Mouse (Mus musculus) midbrain, embryonic 14.5 days (tissue): Measurements from ENCODE around the gene Fosl1. TPM values are rescaled to one million over a fixed set of nuclear protein-coding genes. Genes with fewer than 3 reads are reported as not detected.

Experiments
- ATAC-seq: fragments of 200-750 bp; cut with Nextera tagmentation; 2 replicates; pipeline ENCODE4 v1.8.0; 2017; ENCODE audit warnings: moderate number of reproducible peaks, moderate library complexity; ENCODE audit not compliant: low FRiP score, low TSS enrichment
- DNase-seq: peaks from one replicate; pipeline ENCODE4 v3.0.0-alpha.2; 2015
- H3K27ac ChIP-seq: fragments of 300-500 bp; sonication (generic); replicated peaks from 2 replicates; pipeline ENCODE4 v1.5.1; 2014; ENCODE audit warnings: mild to moderate bottlenecking, low read depth, low read length, moderate library complexity
- H3K27me3 ChIP-seq: fragments of 300-500 bp; sonication (generic); 2 replicates; pipeline ENCODE4 v1.6.1; 2014; ENCODE audit warnings: low read length, control low read depth, mixed read lengths; ENCODE audit not compliant: control insufficient read depth, insufficient read depth
- H3K36me3 ChIP-seq: fragments of 300-500 bp; sonication (generic); 2 replicates; pipeline ENCODE4 v1.6.1; 2014; ENCODE audit warnings: low read length, control low read depth; ENCODE audit not compliant: control insufficient read depth, insufficient read depth
- H3K4me1 ChIP-seq: fragments of 300-500 bp; sonication (generic); 2 replicates; pipeline ENCODE4 v1.6.1; 2014; ENCODE audit warnings: mild to moderate bottlenecking, antibody characterized with exemption, low read length, control low read depth; ENCODE audit not compliant: control insufficient read depth, insufficient read depth
- H3K4me2 ChIP-seq: fragments of 300-500 bp; sonication (generic); 2 replicates; pipeline ENCODE4 v1.6.1; 2014; ENCODE audit warnings: mild to moderate bottlenecking, low read length, moderate library complexity
- H3K4me3 ChIP-seq: fragments of 300-500 bp; sonication (generic); replicated peaks from 2 replicates; pipeline ENCODE4 v1.5.1; 2014; ENCODE audit warnings: low read depth, low read length
- H3K9ac ChIP-seq: fragments of 300-500 bp; sonication (generic); replicated peaks from 2 replicates; pipeline ENCODE4 v1.6.1; 2014; ENCODE audit warnings: mild to moderate bottlenecking, low read length, moderate library complexity
- H3K9me3 ChIP-seq: fragments of 300-500 bp; sonication (generic); 2 replicates; pipeline ENCODE4 v1.6.1; 2016; ENCODE audit warnings: low read length, control low read depth, mixed read lengths; ENCODE audit not compliant: control insufficient read depth
- WGBS: fragments of 180-500 bp; shearing (Covaris S2); extraction: QIAGEN DNeasy Blood & Tissue Kit; methylation state at CpG from one replicate; pipeline ENCODE4 v1.1.7; 2014; 5-methylcytosine and 5-hydroxymethylcytosine counted together
- polyA plus RNA-seq: library from polyadenylated mRNA; unstranded; fragments of >200 nt; fragmentation: Nextera tagmentation; extraction: Ambion mirVana; gene quantifications from 2 replicates; pipeline ENCODE4 v1.2.1, GENCODE M21; 2014

Gene Fosl1
- polyA plus RNA-seq, 1 experiment from 2014 or later: not detected

DNA sequence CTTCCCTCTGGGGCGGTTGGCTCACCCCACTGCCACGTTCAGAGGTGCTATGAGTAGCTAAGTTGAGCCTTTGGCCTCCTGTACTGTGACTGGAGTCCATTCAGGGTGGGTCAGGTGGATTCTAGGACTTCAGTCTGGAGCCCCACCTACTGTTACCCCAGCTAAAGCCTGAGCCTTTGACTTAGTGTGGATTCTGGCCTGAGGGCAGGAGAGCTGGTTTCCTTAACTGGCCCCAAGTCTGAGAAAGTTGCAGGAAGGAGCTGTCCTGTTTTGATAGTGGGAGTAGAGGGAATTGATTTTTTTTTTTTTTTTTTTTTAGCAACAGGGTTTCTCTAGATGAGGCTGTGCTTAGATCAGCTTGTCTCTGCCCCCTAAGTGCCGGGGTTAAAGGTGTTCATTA lies 47.0 kb downstream of the Fosl1 start:
- Histone ChIP-seq H3K27ac (no peak overlapping the region), H3K4me1 (peaks cover 9% of the 10 kb centered on the region), H3K36me3 (peaks cover 62% of the 10 kb centered on the region), H3K27me3 (no peaks in the 10 kb centered on the region), H3K9me3 (no peaks in the 10 kb centered on the region), H3K4me3 (no peak overlapping the region), H3K9ac (no peak overlapping the region), H3K4me2 (no peak overlapping the region)
- ATAC-seq: no peak
- DNase-seq: no peak
- 87% methylated on average over 3 of the region's 3 CpGs for WGBS

DNA sequence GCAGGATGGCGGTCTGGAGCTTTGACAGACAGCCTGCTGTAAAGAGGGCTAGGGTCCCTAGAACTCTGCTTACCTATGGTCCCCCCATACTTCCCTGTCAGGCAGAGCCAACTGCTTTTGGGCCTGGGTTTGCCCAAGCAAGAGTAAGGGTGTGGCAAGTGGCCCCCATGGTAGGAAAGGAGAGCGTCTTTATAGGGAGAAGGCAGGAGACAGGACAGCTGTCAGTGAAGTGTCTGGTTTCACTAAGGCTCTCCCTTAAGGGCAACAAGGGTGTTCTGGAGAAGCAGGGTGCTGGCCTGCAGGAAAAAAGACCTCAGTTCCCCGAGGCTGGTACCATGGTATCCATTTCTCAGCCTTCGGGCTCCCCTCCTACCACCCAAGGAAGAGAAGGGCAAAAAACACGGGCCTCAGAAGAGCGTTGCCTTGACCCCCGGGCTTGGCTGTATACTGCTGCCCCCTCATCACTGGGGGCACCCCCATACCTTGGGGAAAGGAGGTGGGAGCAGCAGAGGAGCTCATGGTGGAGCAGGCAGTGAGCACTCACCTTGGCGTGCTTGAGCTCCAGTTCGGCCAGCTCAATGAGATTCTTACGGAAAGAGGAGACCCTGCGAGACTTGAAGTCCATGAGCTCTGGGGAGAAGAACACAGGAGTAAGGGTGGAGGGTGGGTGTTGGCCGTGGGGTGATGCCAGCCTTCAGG lies 48.2 kb downstream of the Fosl1 start:
- Histone ChIP-seq H3K27ac (no peak overlapping the region), H3K9me3 (no peaks in the 10 kb centered on the region), H3K9ac (no peak overlapping the region), H3K27me3 (no peaks in the 10 kb centered on the region), H3K4me1 (peaks cover 8% of the 10 kb centered on the region), H3K36me3 (peaks cover 65% of the 10 kb centered on the region), H3K4me2 (no peak overlapping the region), H3K4me3 (no peak overlapping the region)
- ATAC-seq (no peak), DNase-seq (no peak)
- 89% methylated on average over 12 of the region's 12 CpGs for WGBS

DNA sequence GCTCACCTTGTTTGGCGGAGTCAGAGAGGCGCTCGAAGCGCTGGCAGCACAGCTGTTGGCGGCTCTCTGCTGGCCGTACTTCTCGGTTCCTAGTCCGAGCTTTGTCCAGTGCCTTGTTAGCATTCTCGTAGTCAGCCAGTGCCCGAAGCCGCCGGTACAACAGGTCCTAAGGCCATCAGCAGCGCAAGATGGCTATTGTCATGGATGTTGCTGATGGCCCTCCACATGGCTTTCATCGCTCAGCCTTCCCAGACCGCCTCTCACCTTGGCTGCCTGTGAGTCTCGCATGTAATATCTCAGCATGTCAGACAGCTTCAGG lies 48.7 kb downstream of the Fosl1 start:
- no peaks in the 10 kb centered on the region for H3K27me3 ChIP-seq
- no peak overlapping the region for H3K9ac ChIP-seq
- no peaks in the 10 kb centered on the region for H3K9me3 ChIP-seq
- no peak overlapping the region for H3K27ac ChIP-seq
- ATAC-seq: no peak
- H3K4me1 ChIP-seq: peaks cover 8% of the 10 kb centered on the region
- 87% methylated on average over 16 of the region's 16 CpGs for WGBS
- H3K36me3 ChIP-seq: peaks cover 65% of the 10 kb centered on the region
- no peak overlapping the region for H3K4me3 ChIP-seq
- DNase-seq: no peak
- H3K4me2 ChIP-seq: no peak overlapping the region

- WGBS: 96% methylated on average over 2 of the region's 2 CpGs
- Histone ChIP-seq H3K9me3 (no peaks in the 10 kb centered on the region), H3K9ac (no peak overlapping the region), H3K27ac (no peak overlapping the region), H3K4me1 (no peaks in the 10 kb centered on the region), H3K36me3 (peaks cover 48% of the 10 kb centered on the region), H3K4me3 (no peak overlapping the region), H3K27me3 (no peaks in the 10 kb centered on the region), H3K4me2 (no peak overlapping the region)
- no peak for ATAC-seq
- no peak for DNase-seq
Measured at GRCm38 (mm10) chr19:5500330-5500875, 53.1 kb downstream of the Fosl1 start.

DNA sequence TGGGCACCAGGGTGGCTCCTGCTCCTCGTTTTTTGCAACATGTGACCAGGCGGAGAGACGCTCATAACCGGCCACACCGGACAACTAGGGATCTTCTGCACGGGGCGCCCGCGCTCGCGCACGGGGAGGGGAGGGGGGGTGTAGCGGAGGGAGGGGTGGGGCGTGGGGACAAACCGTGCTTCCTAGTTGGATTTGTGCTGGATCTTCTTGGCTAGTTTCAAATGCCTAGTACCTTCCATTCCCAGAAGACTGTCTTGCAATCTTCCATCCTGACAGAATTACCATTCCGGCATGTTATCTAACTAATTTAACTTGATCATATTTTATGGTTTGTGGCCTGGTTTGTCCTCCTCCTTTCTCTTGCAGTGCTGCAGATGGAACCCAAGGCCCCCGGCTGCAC lies 56.3 kb downstream of the Fosl1 start, which contains the start of gene 1700020D05Rik:
TSS of gene 1700020D05Rik (minus strand) at position 101 of the 400 bp plus-strand sequence.
- Histone ChIP-seq H3K4me1 (no peaks in the 10 kb centered on the region), H3K27ac (no peak within 1 kb of the TSS), H3K9me3 (no peaks in the 10 kb centered on the region), H3K4me3 (no peak within 1 kb of the TSS), H3K4me2 (no peak within 1 kb of the TSS), H3K27me3 (no peaks in the 10 kb centered on the region), H3K36me3 (peaks cover 17% of the 10 kb centered on the region; the same call in 1 of the 2 replicates), H3K9ac (no peak within 1 kb of the TSS)
- ATAC-seq (no peak), DNase-seq (no peak)
- WGBS: 61% methylated on average over 17 of the region's 17 CpGs

Other genes with a start within 250 kb of the Fosl1 start
- 42.4 and 48.4 TPM in 2 replicates for gene Pacs1, start 174.4 kb upstream of the Fosl1 start, polyA plus RNA-seq
- 291 and 365 TPM in 2 replicates for gene Sf3b2, start 152.1 kb upstream of the Fosl1 start, polyA plus RNA-seq
- gene Gal3st3, start 149.2 kb upstream of the Fosl1 start, polyA plus RNA-seq: 29.0 and 35.5 TPM in 2 replicates
- gene Catsper1, start 111.8 kb upstream of the Fosl1 start, polyA plus RNA-seq: not detected in 2 replicates
- 7.7 and 8.4 TPM in 2 replicates for gene Cst6, start 98.0 kb upstream of the Fosl1 start, polyA plus RNA-seq
- 36.4 and 36.6 TPM in 2 replicates for gene Eif1ad, start 80.8 kb upstream of the Fosl1 start, polyA plus RNA-seq
- 330 and 375 TPM in 2 replicates for gene Banf1, start 80.4 kb upstream of the Fosl1 start, polyA plus RNA-seq
- gene Sart1, start 58.8 kb upstream of the Fosl1 start, polyA plus RNA-seq: 57.1 and 61.1 TPM in 2 replicates
- gene Tsga10ip, start 45.0 kb upstream of the Fosl1 start, polyA plus RNA-seq: 0.12 TPM in 1 of 2 replicates, not detected in the other
- 225 and 299 TPM in 2 replicates for gene Drap1, start 22.6 kb upstream of the Fosl1 start, polyA plus RNA-seq
- 53.7 and 65.2 TPM in 2 replicates for gene AI837181, start 22.4 kb upstream of the Fosl1 start, polyA plus RNA-seq
- 7.6 and 9.1 TPM in 2 replicates for gene Ccdc85b, start 10.3 kb downstream of the Fosl1 start, polyA plus RNA-seq
- gene Fibp, start 13.1 kb downstream of the Fosl1 start, polyA plus RNA-seq: 169 and 199 TPM in 2 replicates
- 4.3 and 4.9 TPM in 2 replicates for gene Ctsw, start 21.0 kb downstream of the Fosl1 start, polyA plus RNA-seq
- gene Efemp2, start 26.4 kb downstream of the Fosl1 start, polyA plus RNA-seq: 18.0 and 28.7 TPM in 2 replicates
- 43.4 and 49.3 TPM in 2 replicates for gene Mus81, start 40.9 kb downstream of the Fosl1 start, polyA plus RNA-seq
- gene Cfl1, start 42.9 kb downstream of the Fosl1 start, polyA plus RNA-seq: 4,021 and 4,124 TPM in 2 replicates
- 0.36 TPM in 2 replicates for gene 1700020D05Rik, start 56.2 kb downstream of the Fosl1 start, polyA plus RNA-seq
- gene Snx32, start 63.0 kb downstream of the Fosl1 start, polyA plus RNA-seq: 89.8 and 98.4 TPM in 2 replicates
- not detected in 2 replicates for gene Ovol1, start 113.1 kb downstream of the Fosl1 start, polyA plus RNA-seq
- 1.6 and 2.8 TPM in 2 replicates for gene Ap5b1, start 120.5 kb downstream of the Fosl1 start, polyA plus RNA-seq
- gene Rnaseh2c, start 154.3 kb downstream of the Fosl1 start, polyA plus RNA-seq: 46.8 and 58.8 TPM in 2 replicates
- 49.5 and 58.3 TPM in 2 replicates for gene Kat5, start 162.7 kb downstream of the Fosl1 start, polyA plus RNA-seq
- 30.0 and 30.2 TPM in 2 replicates for gene Rela, start 189.9 kb downstream of the Fosl1 start, polyA plus RNA-seq
- gene Sipa1, start 216.2 kb downstream of the Fosl1 start, polyA plus RNA-seq: 8.1 and 11.5 TPM in 2 replicates
- 6.8 and 12.1 TPM in 2 replicates for gene Map3k11, start 241.2 kb downstream of the Fosl1 start, polyA plus RNA-seq
- gene Pcnx3, start 241.4 kb downstream of the Fosl1 start, polyA plus RNA-seq: 33.6 and 34.4 TPM in 2 replicates